Mouse (Mus musculus) right cerebral cortex, adult 2 months (tissue): ENCODE measurements at regions not wholly inside any gene's neighbourhood (a gene's known extent, or its start where the extent isn't known, plus 50 kb on each side); places are given as distances from the start of the nearest gene placed in this dataset.

Source experiments
- DNase-seq, 2 experiments: peaks; one replicate each; pipeline ENCODE4 v3.0.0; 2021 to 2022; ENCODE audit warnings: low spot score in 2 of 2

- no peak for DNase-seq
These were observed 54.3 kb upstream of the Nrbf2 start for GRCm38 (mm10) chr10:67339371-67339929.

- DNase-seq = no peak
These were observed 59.6 kb upstream of the Nrbf2 start for GRCm38 (mm10) chr10:67344722-67345121.

GRCm38 (mm10) chr10:67350956-67351355 lies 65.9 kb upstream of the Nrbf2 start:
- no peak for DNase-seq

- peak; percentile 86 for DNase-seq
These were observed 75.7 kb upstream of the Nrbf2 start for GRCm38 (mm10) chr10:67360793-67361192.

- DNase-seq = no peak
These were observed 76.2 kb upstream of the Nrbf2 start for GRCm38 (mm10) chr10:67361281-67361680.

- DNase-seq = no peak
These were observed 79.5 kb upstream of the Nrbf2 start for GRCm38 (mm10) chr10:67364595-67364994.

- DNase-seq = no peak
These were observed 80.1 kb upstream of the Nrbf2 start for GRCm38 (mm10) chr10:67365158-67365557.

GRCm38 (mm10) chr10:67372569-67373161 lies 87.6 kb upstream of the Nrbf2 start:
- DNase-seq = no peak

- DNase-seq = no peak
These were observed 91.5 kb upstream of the Nrbf2 start for GRCm38 (mm10) chr10:67376638-67377037.

GRCm38 (mm10) chr10:67377643-67378223 lies 92.6 kb upstream of the Nrbf2 start:
- DNase-seq = no peak

GRCm38 (mm10) chr10:67380174-67380573 lies 95.1 kb upstream of the Nrbf2 start:
- DNase-seq = no peak

- no peak for DNase-seq
These were observed 98.2 kb upstream of the Nrbf2 start for GRCm38 (mm10) chr10:67383352-67383751.

- DNase-seq = no peak
These were observed 98.9 kb upstream of the Nrbf2 start for GRCm38 (mm10) chr10:67383802-67384567.

GRCm38 (mm10) chr10:67384568-67384958 lies 99.5 kb upstream of the Nrbf2 start:
- no peak for DNase-seq

- DNase-seq = no peak
These were observed 100.9 kb upstream of the Nrbf2 start for GRCm38 (mm10) chr10:67385966-67386365.

- DNase-seq = no peak
These were observed 103.7 kb upstream of the Nrbf2 start for GRCm38 (mm10) chr10:67388755-67389154.

- DNase-seq = no peak
These were observed 115.3 kb upstream of the Nrbf2 start for GRCm38 (mm10) chr10:67400434-67400833.

- DNase-seq = no peak
These were observed 116.3 kb upstream of the Nrbf2 start for GRCm38 (mm10) chr10:67401409-67401808.

GRCm38 (mm10) chr10:67417529-67417928 lies 117.7 kb upstream of the Egr2 start:
- DNase-seq = no peak

- DNase-seq = no peak
These were observed 114.5 kb upstream of the Egr2 start for GRCm38 (mm10) chr10:67420761-67421160.

- DNase-seq = no peak
These were observed 109.9 kb upstream of the Egr2 start for GRCm38 (mm10) chr10:67425407-67425806.

- DNase-seq = no peak
These were observed 108.1 kb upstream of the Egr2 start for GRCm38 (mm10) chr10:67427220-67427619.

GRCm38 (mm10) chr10:67430805-67431204 lies 104.5 kb upstream of the Egr2 start:
- no peak for DNase-seq
